16 mouse cellular contexts compared by ENCODE assay signal in genomic region chr9:50365059-50365780, GRCm38 (mm10). TPM values are rescaled to one million over a fixed set of nuclear protein-coding genes. Genes with fewer than 3 reads are reported as not detected.
DNase-seq lines count a peak whose midpoint lies in the region; ATAC-seq and TF ChIP-seq lines count a peak whose summit lies in the region.
"Had no signal": no experiment of that assay in that cellular context is flagged by ENCODE, and none has a peak within 500 bp of the region (broad histone marks: within the 10 kb centered on the region; RNA-seq: fewer than 3 reads in every experiment).

No protein-coding gene starts in this region.

- H3K4me3 ChIP-seq in lung, embryonic 14.5 days (ENCODE audit: low read depth, low read length), result no peak overlapping the region
- no peak overlapping the region for H3K4me3 ChIP-seq in lung, postnatal 0 days (ENCODE audit: low read depth, low read length)
- no peak overlapping the region for H3K4me3 ChIP-seq in embryonic facial prominence, embryonic 14.5 days (ENCODE audit: low read depth, low read length)
- no peak overlapping the region for H3K4me3 ChIP-seq in kidney, embryonic 15.5 days (replicated peaks)
- H3K4me3 ChIP-seq in midbrain, embryonic 15.5 days, result no peak overlapping the region
- H3K4me3 ChIP-seq: erythroblast, embryonic 14.5 days; gastrocnemius, adult 2 months; heart, embryonic 13.5 days; megakaryocyte, embryonic 14.5 days had no signal

- H3K9ac ChIP-seq in lung, embryonic 14.5 days, result no peak overlapping the region
- no peak overlapping the region for H3K9ac ChIP-seq in lung, postnatal 0 days (replicated peaks; ENCODE audit: low read depth)
- no peak overlapping the region for H3K9ac ChIP-seq in embryonic facial prominence, embryonic 14.5 days (ENCODE audit: low read depth, low read length)
- no peak overlapping the region for H3K9ac ChIP-seq in kidney, embryonic 15.5 days
- H3K9ac ChIP-seq in midbrain, embryonic 15.5 days, result no peak overlapping the region
- H3K9ac ChIP-seq: heart, embryonic 13.5 days had no signal

- H3K27ac ChIP-seq in lung, embryonic 14.5 days (ENCODE audit: low read depth), result 0 out of 2 replicates have a peak overlapping the region, but pooled peaks have one; percentile 4
- no peak overlapping the region for H3K27ac ChIP-seq in lung, postnatal 0 days (ENCODE audit: low read length)
- H3K27ac ChIP-seq in embryonic facial prominence, embryonic 14.5 days (replicated peaks; ENCODE audit: low read depth, low read length), result no peak overlapping the region
- peak overlapping the region; percentile 52 for H3K27ac ChIP-seq in kidney, embryonic 15.5 days
- peak overlapping the region; percentile 59; the same call in 1 of the 2 replicates for H3K27ac ChIP-seq in midbrain, embryonic 15.5 days
- H3K27ac ChIP-seq: gastrocnemius, adult 2 months had no signal

- H3K36me3 ChIP-seq in lung, embryonic 14.5 days (ENCODE audit: insufficient read depth), result no peaks in the 10 kb centered on the region
- H3K36me3 ChIP-seq in lung, postnatal 0 days (ENCODE audit: insufficient read depth, low read length), result no peaks in the 10 kb centered on the region
- no peaks in the 10 kb centered on the region for H3K36me3 ChIP-seq in embryonic facial prominence, embryonic 14.5 days (ENCODE audit: control insufficient read depth, insufficient read depth, low read length)
- no peaks in the 10 kb centered on the region for H3K36me3 ChIP-seq in kidney, embryonic 15.5 days
- H3K36me3 ChIP-seq in midbrain, embryonic 15.5 days (replicated peaks), result no peaks in the 10 kb centered on the region
- H3K36me3 ChIP-seq: heart, embryonic 13.5 days had no signal

- H3K9me3 ChIP-seq in lung, embryonic 14.5 days (ENCODE audit: low read depth, low read length), result no peaks in the 10 kb centered on the region
- H3K9me3 ChIP-seq in lung, postnatal 0 days (ENCODE audit: low read length), result no peaks in the 10 kb centered on the region
- no peaks in the 10 kb centered on the region for H3K9me3 ChIP-seq in embryonic facial prominence, embryonic 14.5 days (ENCODE audit: control insufficient read depth, low read length)
- no peaks in the 10 kb centered on the region for H3K9me3 ChIP-seq in kidney, embryonic 15.5 days (replicated peaks)
- no peaks in the 10 kb centered on the region for H3K9me3 ChIP-seq in midbrain, embryonic 15.5 days
- H3K9me3 ChIP-seq: heart, embryonic 13.5 days; megakaryocyte, embryonic 14.5 days had no signal

- ATAC-seq in lung, embryonic 14.5 days (ENCODE audit: insufficient read depth), result no peak
- ATAC-seq in lung, postnatal 0 days, result no peak
- no peak for ATAC-seq in embryonic facial prominence, embryonic 14.5 days (ENCODE audit: low read depth)
- ATAC-seq in kidney, embryonic 15.5 days (replicated peaks; ENCODE audit: low FRiP score), result peak; percentile 67
- no peak for ATAC-seq in midbrain, embryonic 15.5 days (replicated peaks)
- no peak for ATAC-seq in cerebellum, adult (ENCODE audit: insufficient number of reproducible peaks, low FRiP score, low TSS enrichment)
- ATAC-seq: CD4-positive, CD25-positive, alpha-beta regulatory T cell, adult 4 months; inflammation-experienced regulatory T-cells, adult 6 months; Patski had no signal

- 46% methylated on average over 11 of the region's 11 CpGs for WGBS in lung, embryonic 14.5 days
- WGBS in lung, postnatal 0 days, result 53% methylated on average over 11 of the region's 11 CpGs
- 41% methylated on average over 11 of the region's 11 CpGs for WGBS in embryonic facial prominence, embryonic 14.5 days
- WGBS in kidney, embryonic 15.5 days, result 34% methylated on average over 11 of the region's 11 CpGs
- WGBS in midbrain, embryonic 15.5 days, result 55% methylated on average over 11 of the region's 11 CpGs

- DNase-seq in lung, embryonic 14.5 days, result no peak
- no peak for DNase-seq in lung, postnatal 0 days (ENCODE audit: low spot score)
- peak; percentile 50 for DNase-seq in embryonic facial prominence, embryonic 14.5 days (ENCODE audit: low spot score)
- no peak for DNase-seq in frontal cortex, adult 2 months (ENCODE audit: extremely low spot score in 1 of 2, low spot score in 1 of 2)
- no peak for DNase-seq in heart, postnatal 10 days
- DNase-seq: cerebellum, postnatal 14 days; gastrocnemius, adult 2 months had no signal

- TF ChIP-seq CTCF in lung, embryonic 14.5 days (IDR thresholded peaks at IDR 0.05; ENCODE audit: low read depth), result no peak
- TF ChIP-seq CTCF in lung, postnatal 0 days (IDR thresholded peaks at IDR 0.05), result no peak

- H3K4me1 ChIP-seq in lung, embryonic 14.5 days (ENCODE audit: insufficient read depth), result no peaks in the 10 kb centered on the region
- H3K4me1 ChIP-seq in lung, postnatal 0 days (ENCODE audit: insufficient read depth, low read depth, low read length), result no peaks in the 10 kb centered on the region
- H3K4me1 ChIP-seq in embryonic facial prominence, embryonic 14.5 days (ENCODE audit: control insufficient read depth, insufficient read depth, low read length), result peaks cover 4% of the 10 kb centered on the region
- peaks cover 39% of the 10 kb centered on the region for H3K4me1 ChIP-seq in kidney, embryonic 15.5 days
- 0 out of 2 replicates have a peak, but pooled peaks cover 5% of the 10 kb centered on the region for H3K4me1 ChIP-seq in midbrain, embryonic 15.5 days

- H3K4me2 ChIP-seq in lung, embryonic 14.5 days, result no peak overlapping the region
- H3K4me2 ChIP-seq in lung, postnatal 0 days (replicated peaks; ENCODE audit: low read depth, low read length), result no peak overlapping the region
- no peak overlapping the region for H3K4me2 ChIP-seq in embryonic facial prominence, embryonic 14.5 days (ENCODE audit: low read depth, low read length)
- H3K4me2 ChIP-seq in kidney, embryonic 15.5 days, result no peak overlapping the region
- H3K4me2 ChIP-seq in midbrain, embryonic 15.5 days, result no peak overlapping the region
- H3K4me2 ChIP-seq: heart, embryonic 13.5 days had no signal

- H3K27me3 ChIP-seq in lung, embryonic 14.5 days (ENCODE audit: insufficient read depth, low read length), result no peaks in the 10 kb centered on the region
- H3K27me3 ChIP-seq in lung, postnatal 0 days (replicated peaks; ENCODE audit: insufficient read depth, low read length), result no peaks in the 10 kb centered on the region
- H3K27me3 ChIP-seq in embryonic facial prominence, embryonic 14.5 days (replicated peaks; ENCODE audit: control insufficient read depth, insufficient read depth, low read length), result no peaks in the 10 kb centered on the region
- no peaks in the 10 kb centered on the region for H3K27me3 ChIP-seq in kidney, embryonic 15.5 days
- H3K27me3 ChIP-seq in midbrain, embryonic 15.5 days (replicated peaks), result no peaks in the 10 kb centered on the region
- H3K27me3 ChIP-seq: heart, embryonic 13.5 days; Patski had no signal

- intact Hi-C loops in heart, postnatal 10 days (cut with DNase I), result no loop called here

- no peak for TF ChIP-seq EP300 in lung, postnatal 0 days (IDR thresholded peaks at IDR 0.05)

RNA-seq across cellular contexts. Expression of gene Rpl10-ps3, which starts 20.5 kb away (rescaled TPM):
- polyA plus RNA-seq in lung, embryonic 14.5 days (2014; fragmentation: Nextera tagmentation; extraction: Ambion mirVana), result 345 and 357 TPM in 2 replicates
- polyA plus RNA-seq in lung, postnatal 0 days (2015; fragmentation: Nextera tagmentation; extraction: Ambion mirVana), result 206 and 214 TPM in 2 replicates
- 385 and 468 TPM in 2 replicates for polyA plus RNA-seq in embryonic facial prominence, embryonic 14.5 days (2014; fragmentation: Nextera tagmentation; extraction: Ambion mirVana)
- polyA plus RNA-seq in kidney, embryonic 15.5 days (2015; fragmentation: Nextera tagmentation; extraction: Ambion mirVana), result 231 and 320 TPM in 2 replicates
- polyA plus RNA-seq in midbrain, embryonic 15.5 days (2015; fragmentation: Nextera tagmentation; extraction: Ambion mirVana), result 113 and 125 TPM in 2 replicates
- polyA plus RNA-seq in frontal cortex, adult 2 months (2012; rRNA removed), result 37.9 and 78.2 TPM in 2 replicates
- total RNA-seq in heart, postnatal 10 days (2021), result 100 to 1,000 TPM; 583 to 589 TPM

Comparison
In these comparisons a context has a peak if more than half of its experiments do, and no peak if none do; other contexts are left out.
1. H3K27ac ChIP-seq: peak in lung, embryonic 14.5 days (single experiment), kidney, embryonic 15.5 days (single experiment) and midbrain, embryonic 15.5 days (single experiment); none in lung, postnatal 0 days (single experiment) and embryonic facial prominence, embryonic 14.5 days (single experiment).